Mouse (Mus musculus): Measurements from ENCODE around the gene Kiss1r.

GRCm38 (mm10) chr10:79955691-79956090 lies 38.9 kb downstream of the Kiss1r start:
- TF ChIP-seq POLR2A (IDR thresholded peaks at IDR 0.05; ENCODE audit: insufficient read depth, low read depth, low read length) (no peak), CTCF (IDR thresholded peaks at IDR 0.05) (no peak)

All from heart, adult 2 months (tissue).